Mouse (Mus musculus): Measurements from ENCODE around the gene Dhx35.

The Dhx35 gene

GRCm38 (mm10) chr2:158794494-158795004, at the start of gene Dhx35:
TSS of gene Dhx35 (plus strand) at chr2:158794807.
- no peaks in the 10 kb centered on the region for H3K27me3 ChIP-seq (ENCODE audit: control insufficient read depth, insufficient read depth, low read length, poor library complexity, severe bottlenecking)
- H3K36me3 ChIP-seq (ENCODE audit: control insufficient read depth, insufficient read depth, low read length, poor library complexity, severe bottlenecking) = no peaks in the 10 kb centered on the region
- peak; percentile 97 for DNase-seq (ENCODE audit: low read depth, low spot score)

GRCm38 (mm10) chr2:158745049-158745482, 49.5 kb upstream of the Dhx35 start:
- Histone ChIP-seq H3K36me3 (ENCODE audit: control insufficient read depth, insufficient read depth, low read length, poor library complexity, severe bottlenecking) (peaks cover 25% of the 10 kb centered on the region), H3K27me3 (ENCODE audit: control insufficient read depth, insufficient read depth, low read length, poor library complexity, severe bottlenecking) (no peaks in the 10 kb centered on the region)
- DNase-seq (ENCODE audit: low read depth, low spot score) = peak; percentile 88

GRCm38 (mm10) chr2:158746164-158746563, 48.4 kb upstream of the Dhx35 start:
- H3K27me3 ChIP-seq (ENCODE audit: control insufficient read depth, insufficient read depth, low read length, poor library complexity, severe bottlenecking) = no peaks in the 10 kb centered on the region
- peaks cover 25% of the 10 kb centered on the region for H3K36me3 ChIP-seq (ENCODE audit: control insufficient read depth, insufficient read depth, low read length, poor library complexity, severe bottlenecking)
- no peak for DNase-seq (ENCODE audit: low read depth, low spot score)

GRCm38 (mm10) chr2:158749366-158749765, 45.2 kb upstream of the Dhx35 start:
- no peak for DNase-seq (ENCODE audit: low read depth, low spot score)
- Histone ChIP-seq H3K27me3 (ENCODE audit: control insufficient read depth, insufficient read depth, low read length, poor library complexity, severe bottlenecking) (no peaks in the 10 kb centered on the region), H3K36me3 (ENCODE audit: control insufficient read depth, insufficient read depth, low read length, poor library complexity, severe bottlenecking) (peaks cover 32% of the 10 kb centered on the region)

GRCm38 (mm10) chr2:158760231-158760630, 34.4 kb upstream of the Dhx35 start:
- Histone ChIP-seq H3K36me3 (ENCODE audit: control insufficient read depth, insufficient read depth, low read length, poor library complexity, severe bottlenecking) (peaks cover 30% of the 10 kb centered on the region), H3K27me3 (ENCODE audit: control insufficient read depth, insufficient read depth, low read length, poor library complexity, severe bottlenecking) (no peaks in the 10 kb centered on the region)
- no peak for DNase-seq (ENCODE audit: low read depth, low spot score)

GRCm38 (mm10) chr2:158762339-158762738, 32.3 kb upstream of the Dhx35 start:
- Histone ChIP-seq H3K27me3 (ENCODE audit: control insufficient read depth, insufficient read depth, low read length, poor library complexity, severe bottlenecking) (no peaks in the 10 kb centered on the region), H3K36me3 (ENCODE audit: control insufficient read depth, insufficient read depth, low read length, poor library complexity, severe bottlenecking) (peaks cover 14% of the 10 kb centered on the region; the same call in 1 of the 2 replicates)
- DNase-seq (ENCODE audit: low read depth, low spot score) = no peak

GRCm38 (mm10) chr2:158767742-158768339, 26.8 kb upstream of the Dhx35 start, which contains the start of gene Fam83d:
TSS of gene Fam83d (plus strand) at chr2:158768093.
- H3K27me3 ChIP-seq (ENCODE audit: control insufficient read depth, insufficient read depth, low read length, poor library complexity, severe bottlenecking) = no peaks in the 10 kb centered on the region
- peak; percentile 97 for DNase-seq (ENCODE audit: low read depth, low spot score)
- H3K36me3 ChIP-seq (ENCODE audit: control insufficient read depth, insufficient read depth, low read length, poor library complexity, severe bottlenecking) = peaks cover 3% of the 10 kb centered on the region; the same call in 1 of the 2 replicates

- no peaks in the 10 kb centered on the region; the same call in 1 of the 2 replicates for H3K36me3 ChIP-seq (ENCODE audit: control insufficient read depth, insufficient read depth, low read length, poor library complexity, severe bottlenecking)
- no peaks in the 10 kb centered on the region for H3K27me3 ChIP-seq (ENCODE audit: control insufficient read depth, insufficient read depth, low read length, poor library complexity, severe bottlenecking)
- DNase-seq (ENCODE audit: low read depth, low spot score) = peak; percentile 58
Observed at GRCm38 (mm10) chr2:158768350-158768749, 26.3 kb upstream of the Dhx35 start.

GRCm38 (mm10) chr2:158768771-158769170, 25.8 kb upstream of the Dhx35 start:
- no peaks in the 10 kb centered on the region for H3K36me3 ChIP-seq (ENCODE audit: control insufficient read depth, insufficient read depth, low read length, poor library complexity, severe bottlenecking)
- no peaks in the 10 kb centered on the region for H3K27me3 ChIP-seq (ENCODE audit: control insufficient read depth, insufficient read depth, low read length, poor library complexity, severe bottlenecking)
- DNase-seq (ENCODE audit: low read depth, low spot score) = no peak

GRCm38 (mm10) chr2:158770126-158770757, 24.4 kb upstream of the Dhx35 start:
- no peak for DNase-seq (ENCODE audit: low read depth, low spot score)
- Histone ChIP-seq H3K36me3 (ENCODE audit: control insufficient read depth, insufficient read depth, low read length, poor library complexity, severe bottlenecking) (no peaks in the 10 kb centered on the region), H3K27me3 (ENCODE audit: control insufficient read depth, insufficient read depth, low read length, poor library complexity, severe bottlenecking) (no peaks in the 10 kb centered on the region)

- Histone ChIP-seq H3K27me3 (ENCODE audit: control insufficient read depth, insufficient read depth, low read length, poor library complexity, severe bottlenecking) (no peaks in the 10 kb centered on the region), H3K36me3 (ENCODE audit: control insufficient read depth, insufficient read depth, low read length, poor library complexity, severe bottlenecking) (no peaks in the 10 kb centered on the region)
- no peak for DNase-seq (ENCODE audit: low read depth, low spot score)
Observed at GRCm38 (mm10) chr2:158771066-158771763, 23.4 kb upstream of the Dhx35 start.

- DNase-seq (ENCODE audit: low read depth, low spot score) = no peak
- Histone ChIP-seq H3K36me3 (ENCODE audit: control insufficient read depth, insufficient read depth, low read length, poor library complexity, severe bottlenecking) (no peaks in the 10 kb centered on the region), H3K27me3 (ENCODE audit: control insufficient read depth, insufficient read depth, low read length, poor library complexity, severe bottlenecking) (no peaks in the 10 kb centered on the region)
Observed at GRCm38 (mm10) chr2:158772808-158773207, 21.8 kb upstream of the Dhx35 start.

- H3K36me3 ChIP-seq (ENCODE audit: control insufficient read depth, insufficient read depth, low read length, poor library complexity, severe bottlenecking) = no peaks in the 10 kb centered on the region
- no peak for DNase-seq (ENCODE audit: low read depth, low spot score)
- H3K27me3 ChIP-seq (ENCODE audit: control insufficient read depth, insufficient read depth, low read length, poor library complexity, severe bottlenecking) = no peaks in the 10 kb centered on the region
Observed at GRCm38 (mm10) chr2:158774886-158775285, 19.7 kb upstream of the Dhx35 start.

GRCm38 (mm10) chr2:158776716-158777115, 17.9 kb upstream of the Dhx35 start:
- H3K27me3 ChIP-seq (ENCODE audit: control insufficient read depth, insufficient read depth, low read length, poor library complexity, severe bottlenecking) = no peaks in the 10 kb centered on the region
- no peak for DNase-seq (ENCODE audit: low read depth, low spot score)
- H3K36me3 ChIP-seq (ENCODE audit: control insufficient read depth, insufficient read depth, low read length, poor library complexity, severe bottlenecking) = no peaks in the 10 kb centered on the region

GRCm38 (mm10) chr2:158777490-158777889, 17.1 kb upstream of the Dhx35 start:
- Histone ChIP-seq H3K27me3 (ENCODE audit: control insufficient read depth, insufficient read depth, low read length, poor library complexity, severe bottlenecking) (no peaks in the 10 kb centered on the region), H3K36me3 (ENCODE audit: control insufficient read depth, insufficient read depth, low read length, poor library complexity, severe bottlenecking) (no peaks in the 10 kb centered on the region)
- DNase-seq (ENCODE audit: low read depth, low spot score) = no peak

All from splenic B cell, adult 2 months (primary cell).